Mouse (Mus musculus) heart, adult 2 months (tissue): ENCODE results near the gene Gm20503.

Experiments used
- CTCF ChIP-seq: fragments of 200-600 bp; IDR thresholded peaks from 2 replicates; pipeline ENCODE4 v1.8.1; 2022; ENCODE audit warnings: antibody characterized with exemption, mild to moderate bottlenecking, moderate library complexity
- POLR2A ChIP-seq: fragments of 200-500 bp; IDR thresholded peaks from 2 replicates; pipeline ENCODE4 v1.6.1; 2011; ENCODE audit warnings: mild to moderate bottlenecking, low read depth, low read length, control low read depth; ENCODE audit not compliant: insufficient read depth

DNA sequence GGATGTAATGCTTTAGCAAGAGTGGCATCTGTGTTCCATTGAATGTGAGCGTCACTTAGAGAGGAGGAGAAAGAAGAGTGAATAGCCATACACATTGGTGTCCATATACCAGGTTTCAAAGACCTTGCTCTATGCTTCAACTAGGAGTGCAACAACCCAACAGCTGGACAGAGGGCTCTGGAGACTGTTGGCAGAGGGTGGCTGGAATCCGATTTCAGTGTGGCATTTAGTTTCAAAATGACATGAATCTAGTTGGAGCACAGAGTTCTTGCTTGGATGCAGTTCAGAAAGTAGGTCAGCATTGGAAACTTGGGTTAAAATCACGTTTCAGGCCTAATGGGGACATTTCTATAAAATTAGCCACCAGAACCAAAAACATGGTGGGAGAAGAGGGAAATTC is 12.2 kb downstream of the Gm20503 start:
- TF ChIP-seq POLR2A (no peak), CTCF (no peak)
